Mouse (Mus musculus) embryonic facial prominence, embryonic 11.5 days (tissue): ENCODE data around the gene Lyrm7. TPM values are rescaled to one million over a fixed set of nuclear protein-coding genes. Genes with fewer than 3 reads are reported as not detected.

Source experiments
- ATAC-seq: fragments of 200-750 bp; cut with Nextera tagmentation; replicated peaks from 2 replicates; pipeline ENCODE4 v1.8.0; 2017; ENCODE audit warnings: low read depth; ENCODE audit not compliant: insufficient number of reproducible peaks, low FRiP score, low TSS enrichment
- DNase-seq: peaks from one replicate; pipeline ENCODE4 v3.0.0-alpha.2; 2015; ENCODE audit warnings: low spot score
- H3K27ac ChIP-seq: fragments of 300-500 bp; sonication (generic); replicated peaks from 2 replicates; pipeline ENCODE4 v1.5.1; 2014; ENCODE audit warnings: mild to moderate bottlenecking, low read depth, low read length, control low read depth
- H3K27me3 ChIP-seq: fragments of 300-500 bp; sonication (generic); 2 replicates; pipeline ENCODE4 v1.6.1; 2014; ENCODE audit warnings: mild to moderate bottlenecking, low read length, moderate library complexity, mixed read lengths; ENCODE audit not compliant: control insufficient read depth, insufficient read depth
- H3K36me3 ChIP-seq: fragments of 300-500 bp; sonication (generic); replicated peaks from 2 replicates; pipeline ENCODE4 v1.6.1; 2014; ENCODE audit warnings: low read depth, mild to moderate bottlenecking, low read length, moderate library complexity, mixed read lengths; ENCODE audit not compliant: control insufficient read depth, insufficient read depth
- H3K4me1 ChIP-seq: fragments of 300-500 bp; sonication (generic); 2 replicates; pipeline ENCODE4 v1.6.1; 2014; ENCODE audit warnings: low read length, mixed read lengths; ENCODE audit not compliant: control insufficient read depth, insufficient read depth
- H3K4me2 ChIP-seq: fragments of 300-500 bp; sonication (generic); 2 replicates; pipeline ENCODE4 v1.6.1; 2014; ENCODE audit warnings: low read depth, mild to moderate bottlenecking, control low read depth, low read length, moderate library complexity
- H3K4me3 ChIP-seq: fragments of 300-500 bp; sonication (generic); 2 replicates; pipeline ENCODE4 v1.5.1; 2014; ENCODE audit warnings: low read depth, low read length, control low read depth
- H3K9ac ChIP-seq: fragments of 300-500 bp; sonication (generic); replicated peaks from 2 replicates; pipeline ENCODE4 v1.6.1; 2014; ENCODE audit warnings: mild to moderate bottlenecking, control low read depth, low read length
- H3K9me3 ChIP-seq: fragments of 300-500 bp; sonication (generic); replicated peaks from 2 replicates; pipeline ENCODE4 v1.6.1; 2016; ENCODE audit warnings: mild to moderate bottlenecking, low read length, inconsistent platforms, mixed read lengths; ENCODE audit not compliant: control insufficient read depth
- WGBS: fragments of 180-500 bp; shearing (Covaris S2); extraction: QIAGEN DNeasy Blood & Tissue Kit; methylation state at CpG from one replicate; pipeline ENCODE4 v1.1.7; 2014; 5-methylcytosine and 5-hydroxymethylcytosine counted together
- polyA plus RNA-seq: library from polyadenylated mRNA; unstranded; fragments of >200 nt; fragmentation: Nextera tagmentation; extraction: Ambion mirVana; gene quantifications from 2 replicates; pipeline ENCODE4 v1.2.1, GENCODE M21; 2014

The Lyrm7 gene
- polyA plus RNA-seq, 1 experiment from 2014 or later, result 7.4 TPM

GRCm38 (mm10) chr11:54879922-54880321 is 19.2 kb upstream of the Lyrm7 start:
- 80% methylated on average over 10 of the region's 10 CpGs for WGBS
- no peak overlapping the region for H3K9ac ChIP-seq
- no peaks in the 10 kb centered on the region for H3K27me3 ChIP-seq
- no peak overlapping the region for H3K4me3 ChIP-seq
- H3K36me3 ChIP-seq, result no peaks in the 10 kb centered on the region
- ATAC-seq (no peak), DNase-seq (no peak)
- no peaks in the 10 kb centered on the region; the same call in 1 of the 2 replicates for H3K4me1 ChIP-seq
- no peak overlapping the region for H3K4me2 ChIP-seq
- H3K9me3 ChIP-seq, result no peaks in the 10 kb centered on the region
- H3K27ac ChIP-seq, result no peak overlapping the region

GRCm38 (mm10) chr11:54879434-54879833 is 18.7 kb upstream of the Lyrm7 start:
- peak; percentile 84 for DNase-seq
- no peak overlapping the region for H3K9ac ChIP-seq
- H3K36me3 ChIP-seq, result no peaks in the 10 kb centered on the region
- 32% methylated on average over 4 of the region's 4 CpGs for WGBS
- no peaks in the 10 kb centered on the region for H3K4me1 ChIP-seq
- H3K27me3 ChIP-seq, result no peaks in the 10 kb centered on the region
- no peaks in the 10 kb centered on the region for H3K9me3 ChIP-seq
- ATAC-seq, result no peak
- no peak overlapping the region for H3K27ac ChIP-seq
- H3K4me3 ChIP-seq, result no peak overlapping the region
- no peak overlapping the region for H3K4me2 ChIP-seq

- DNase-seq (no peak), ATAC-seq (no peak)
- no peaks in the 10 kb centered on the region for H3K4me1 ChIP-seq
- WGBS, result 82% methylated on average over 6 of the region's 6 CpGs
- H3K27ac ChIP-seq, result no peak overlapping the region
- no peak overlapping the region for H3K9ac ChIP-seq
- H3K36me3 ChIP-seq, result no peaks in the 10 kb centered on the region; the same call in 1 of the 2 replicates
- no peak overlapping the region for H3K4me2 ChIP-seq
- no peaks in the 10 kb centered on the region for H3K27me3 ChIP-seq
- H3K4me3 ChIP-seq, result no peak overlapping the region
- H3K9me3 ChIP-seq, result no peaks in the 10 kb centered on the region
These were observed 18.2 kb upstream of the Lyrm7 start for GRCm38 (mm10) chr11:54878893-54879292.

- no peaks in the 10 kb centered on the region for H3K27me3 ChIP-seq
- ATAC-seq (no peak), DNase-seq (no peak)
- H3K4me3 ChIP-seq, result no peak overlapping the region
- H3K27ac ChIP-seq, result no peak overlapping the region
- H3K36me3 ChIP-seq, result peaks cover 4% of the 10 kb centered on the region; the same call in 1 of the 2 replicates
- no peak overlapping the region for H3K9ac ChIP-seq
- WGBS, result 86% methylated on average over 5 of the region's 5 CpGs
- H3K4me1 ChIP-seq, result no peaks in the 10 kb centered on the region
- H3K4me2 ChIP-seq, result no peak overlapping the region
- H3K9me3 ChIP-seq, result no peaks in the 10 kb centered on the region
These were observed 15.3 kb upstream of the Lyrm7 start for GRCm38 (mm10) chr11:54876031-54876430.

- Histone ChIP-seq H3K4me1 (no peaks in the 10 kb centered on the region), H3K4me2 (no peak overlapping the region), H3K9ac (no peak overlapping the region), H3K27me3 (no peaks in the 10 kb centered on the region), H3K27ac (no peak overlapping the region), H3K9me3 (no peaks in the 10 kb centered on the region), H3K36me3 (peaks cover 10% of the 10 kb centered on the region), H3K4me3 (no peak overlapping the region)
- DNase-seq (no peak), ATAC-seq (no peak)
- WGBS, result 86% methylated on average over 7 of the region's 7 CpGs
These were observed 11.3 kb upstream of the Lyrm7 start for GRCm38 (mm10) chr11:54871831-54872537.

- Histone ChIP-seq H3K27ac (no peak overlapping the region), H3K4me3 (no peak overlapping the region), H3K9ac (no peak overlapping the region), H3K36me3 (peaks cover 10% of the 10 kb centered on the region), H3K4me1 (no peaks in the 10 kb centered on the region), H3K9me3 (no peaks in the 10 kb centered on the region), H3K4me2 (no peak overlapping the region), H3K27me3 (no peaks in the 10 kb centered on the region)
- DNase-seq, result no peak
- WGBS, result 92% methylated on average over 3 of the region's 3 CpGs
- no peak for ATAC-seq
These were observed 8.6 kb upstream of the Lyrm7 start for GRCm38 (mm10) chr11:54869318-54869717.

- H3K36me3 ChIP-seq, result peaks cover 10% of the 10 kb centered on the region
- WGBS, result 83% methylated on average over 2 of the region's 2 CpGs
- no peak overlapping the region for H3K4me2 ChIP-seq
- no peaks in the 10 kb centered on the region for H3K4me1 ChIP-seq
- ATAC-seq (no peak), DNase-seq (no peak)
- H3K4me3 ChIP-seq, result no peak overlapping the region
- no peak overlapping the region for H3K27ac ChIP-seq
- no peaks in the 10 kb centered on the region for H3K9me3 ChIP-seq
- H3K9ac ChIP-seq, result no peak overlapping the region
- H3K27me3 ChIP-seq, result no peaks in the 10 kb centered on the region
These were observed 7.7 kb upstream of the Lyrm7 start for GRCm38 (mm10) chr11:54868445-54868844.

- no peak for ATAC-seq
- H3K36me3 ChIP-seq, result peaks cover 10% of the 10 kb centered on the region
- no peak for DNase-seq
- H3K4me2 ChIP-seq, result peak overlapping the region; percentile 11; the same call in 1 of the 2 replicates
- H3K27me3 ChIP-seq, result no peaks in the 10 kb centered on the region
- H3K9ac ChIP-seq, result no peak overlapping the region
- H3K27ac ChIP-seq, result no peak overlapping the region
- WGBS, result 86% methylated on average over 3 of the region's 3 CpGs
- H3K4me3 ChIP-seq, result peak overlapping the region; percentile 95; the same call in 1 of the 2 replicates
- H3K4me1 ChIP-seq, result no peaks in the 10 kb centered on the region
- H3K9me3 ChIP-seq, result no peaks in the 10 kb centered on the region
These were observed 7.3 kb upstream of the Lyrm7 start for GRCm38 (mm10) chr11:54867903-54868434.
